Mouse (Mus musculus): Measurements from ENCODE around the gene Rgl1. TPM values are rescaled to one million over a fixed set of nuclear protein-coding genes. Genes with fewer than 3 reads are reported as not detected.

Gene Rgl1
- polyA plus RNA-seq, 1 experiment: 11.9 TPM

DNA sequence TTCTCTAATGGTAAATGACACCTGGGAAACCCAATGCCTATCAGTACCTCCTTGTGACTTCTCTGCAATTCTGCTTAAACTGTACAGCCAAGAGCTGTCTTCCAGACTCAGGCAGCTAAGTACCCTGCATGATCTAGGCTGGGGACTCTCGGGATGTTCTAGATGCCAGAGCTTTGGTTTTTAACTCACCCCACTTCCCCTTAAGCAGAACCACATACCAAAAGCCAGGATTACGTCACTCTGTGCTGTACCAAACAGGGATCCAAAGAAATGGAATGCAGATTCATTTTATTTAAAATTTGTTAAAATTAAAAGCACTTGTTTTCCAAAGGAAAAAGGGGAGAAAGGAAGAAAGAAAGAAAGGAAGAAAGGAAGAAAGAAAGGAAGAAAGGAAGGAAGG lies 4.4 kb downstream of the Rgl1 start:
- Histone ChIP-seq H3K4me3 (ENCODE audit: insufficient read depth, low read length) (no peak overlapping the region), H3K27ac (ENCODE audit: insufficient read depth, low read depth, low read length) (no peak overlapping the region), H3K4me1 (ENCODE audit: control insufficient read depth, insufficient read depth, low read length) (peaks cover 6% of the 10 kb centered on the region)
- TF ChIP-seq POLR2A (IDR thresholded peaks at IDR 0.05; ENCODE audit: borderline replicate concordance, low read depth, low read length) (no peak), CTCF (IDR thresholded peaks at IDR 0.05; ENCODE audit: low read depth, low read length) (no peak)

DNA sequence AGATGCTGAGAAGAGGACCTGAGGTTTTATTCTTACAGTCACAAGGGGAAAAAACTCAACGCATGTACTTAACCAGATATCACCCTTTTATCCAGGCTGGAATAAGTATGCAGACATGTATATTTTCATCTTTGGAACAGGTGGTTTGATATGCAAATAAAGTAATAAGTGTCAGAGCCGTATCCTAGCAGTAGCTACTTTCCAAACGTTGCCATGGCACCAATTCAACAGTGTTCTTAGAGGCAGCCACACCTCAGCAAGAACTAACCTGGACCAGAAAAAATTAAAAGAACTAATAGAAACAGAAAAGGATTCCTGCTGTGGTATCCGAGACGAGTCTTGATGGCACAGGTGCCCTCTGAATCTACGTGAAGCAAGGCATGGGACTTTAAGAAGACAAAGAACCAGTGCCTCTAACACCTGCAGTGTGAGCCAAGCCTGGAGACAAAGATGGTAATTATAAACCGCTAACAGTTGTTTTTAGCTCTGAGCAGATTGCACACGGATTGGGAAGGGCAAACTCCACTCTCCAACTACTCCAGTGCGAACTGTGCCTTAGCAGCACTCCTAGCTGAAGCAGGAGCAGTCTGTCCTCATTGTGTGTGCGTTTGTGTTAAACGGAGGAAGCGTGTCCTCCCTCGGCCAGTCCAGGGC lies 15.7 kb downstream of the Rgl1 start, which contains the start of gene Apobec4:
TSS of gene Apobec4 (plus strand) at position 240 of the 654 bp plus-strand sequence.
- Histone ChIP-seq H3K4me1 (ENCODE audit: control insufficient read depth, insufficient read depth, low read length) (no peaks in the 10 kb centered on the region), H3K27ac (ENCODE audit: insufficient read depth, low read depth, low read length) (no peak within 1 kb of the TSS), H3K4me3 (ENCODE audit: insufficient read depth, low read length) (no peak within 1 kb of the TSS)
- TF ChIP-seq POLR2A (IDR thresholded peaks at IDR 0.05; ENCODE audit: borderline replicate concordance, low read depth, low read length): no peak
- no peak for TF ChIP-seq CTCF (IDR thresholded peaks at IDR 0.05; ENCODE audit: low read depth, low read length)

DNA sequence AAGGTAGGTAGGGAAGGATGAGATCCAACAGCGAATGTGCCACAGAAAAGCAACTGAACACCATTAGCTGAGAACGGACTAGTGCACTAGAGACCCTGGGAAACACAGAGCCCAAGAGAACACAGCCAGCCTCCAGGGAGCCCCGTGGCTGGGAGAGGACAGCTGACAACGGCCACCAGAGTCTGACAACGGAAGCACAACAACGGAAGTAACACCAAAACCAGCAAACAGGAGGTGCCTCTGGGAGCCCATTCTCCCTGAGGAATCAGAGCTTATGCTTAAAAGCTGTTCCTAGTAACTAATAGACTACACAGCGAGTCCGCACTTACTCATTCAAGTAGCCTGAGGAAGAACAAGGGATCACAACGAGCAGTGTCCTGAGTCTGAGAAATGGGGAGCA lies 16.9 kb downstream of the Rgl1 start:
- Histone ChIP-seq H3K27ac (ENCODE audit: insufficient read depth, low read depth, low read length) (no peak overlapping the region), H3K4me1 (ENCODE audit: control insufficient read depth, insufficient read depth, low read length) (no peaks in the 10 kb centered on the region), H3K4me3 (ENCODE audit: insufficient read depth, low read length) (no peak overlapping the region)
- TF ChIP-seq POLR2A (IDR thresholded peaks at IDR 0.05; ENCODE audit: borderline replicate concordance, low read depth, low read length): no peak
- TF ChIP-seq CTCF (IDR thresholded peaks at IDR 0.05; ENCODE audit: low read depth, low read length): no peak

DNA sequence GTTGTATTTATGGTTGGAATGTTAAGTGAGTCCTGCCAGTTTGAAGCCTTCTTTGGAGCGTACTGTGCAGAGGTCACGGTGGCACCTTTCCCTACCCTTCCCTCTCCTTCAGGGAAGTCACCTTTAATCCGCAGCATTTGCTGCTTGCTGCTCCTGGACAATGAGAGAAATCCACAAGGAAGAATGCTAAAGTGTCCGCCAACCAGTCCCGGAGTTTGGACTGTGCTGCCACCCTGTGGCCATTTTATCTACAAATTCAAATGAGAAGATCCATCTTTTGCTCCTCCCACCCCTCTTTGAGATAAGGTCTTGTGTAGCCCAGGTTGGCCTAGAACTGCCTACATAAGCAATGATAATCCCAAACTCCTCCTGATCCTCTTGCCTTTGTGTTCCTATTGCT lies 19.7 kb downstream of the Rgl1 start:
- Histone ChIP-seq H3K4me1 (ENCODE audit: control insufficient read depth, insufficient read depth, low read length) (no peaks in the 10 kb centered on the region), H3K27ac (ENCODE audit: insufficient read depth, low read depth, low read length) (no peak overlapping the region), H3K4me3 (ENCODE audit: insufficient read depth, low read length) (no peak overlapping the region)
- TF ChIP-seq POLR2A (IDR thresholded peaks at IDR 0.05; ENCODE audit: borderline replicate concordance, low read depth, low read length) (no peak), CTCF (IDR thresholded peaks at IDR 0.05; ENCODE audit: low read depth, low read length) (peak; percentile 77)

DNA sequence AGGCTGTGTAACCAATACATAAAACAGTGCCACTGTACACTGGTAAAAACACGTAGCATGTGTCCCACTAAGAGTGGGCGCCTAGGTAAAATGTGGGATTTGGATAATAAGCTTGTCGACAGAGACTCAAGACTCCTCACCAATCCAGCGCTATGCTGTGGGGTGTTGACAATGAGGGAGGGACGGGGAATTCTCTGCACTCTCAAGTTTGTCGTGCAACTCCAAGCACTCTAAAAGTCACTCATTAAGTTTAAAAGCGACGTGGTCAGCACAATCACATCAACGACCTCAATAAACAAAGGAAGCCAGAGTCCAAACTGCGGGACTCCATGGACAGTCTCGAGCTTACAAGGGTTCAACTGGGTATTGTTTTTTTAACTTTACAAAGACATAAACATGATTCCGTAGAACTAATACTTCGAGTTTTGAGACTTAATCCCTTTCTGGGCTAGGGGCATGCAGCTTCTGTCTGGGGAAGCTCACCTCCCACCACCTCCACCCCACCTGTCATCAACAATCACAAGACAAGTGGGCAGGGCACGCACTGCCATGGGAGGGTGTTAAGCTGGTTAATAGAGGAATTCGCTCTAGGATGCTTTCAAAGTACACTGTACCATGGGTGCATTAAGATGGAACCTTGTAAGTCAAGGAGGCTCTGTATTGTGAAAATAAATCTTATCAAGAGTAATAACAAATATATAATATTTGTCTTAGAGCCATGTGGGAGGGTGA lies 22.9 kb downstream of the Rgl1 start:
- Histone ChIP-seq H3K4me3 (ENCODE audit: insufficient read depth, low read length) (no peak overlapping the region), H3K27ac (ENCODE audit: insufficient read depth, low read depth, low read length) (no peak overlapping the region), H3K4me1 (ENCODE audit: control insufficient read depth, insufficient read depth, low read length) (no peaks in the 10 kb centered on the region)
- TF ChIP-seq POLR2A (IDR thresholded peaks at IDR 0.05; ENCODE audit: borderline replicate concordance, low read depth, low read length): no peak
- TF ChIP-seq CTCF (IDR thresholded peaks at IDR 0.05; ENCODE audit: low read depth, low read length): no peak

DNA sequence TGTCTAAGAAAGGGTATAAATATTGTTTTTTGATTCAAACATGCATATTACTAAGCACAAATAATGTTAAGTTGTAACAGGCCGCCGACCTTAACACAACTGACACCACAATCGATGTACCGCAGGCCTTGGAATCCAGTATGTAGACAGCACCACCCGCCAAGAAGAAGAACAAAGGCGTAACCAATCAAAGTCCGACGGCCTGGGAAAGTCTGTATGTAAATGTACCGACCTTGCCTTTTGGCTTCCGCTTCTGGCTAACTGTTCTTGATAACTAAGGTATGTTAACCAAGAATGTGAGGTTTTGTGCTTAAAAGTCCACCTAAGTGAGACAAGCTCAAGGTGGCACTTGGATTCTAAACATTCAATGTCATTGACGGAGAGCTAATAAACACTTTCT lies 26.8 kb downstream of the Rgl1 start:
- no peak for TF ChIP-seq POLR2A (IDR thresholded peaks at IDR 0.05; ENCODE audit: borderline replicate concordance, low read depth, low read length)
- TF ChIP-seq CTCF (IDR thresholded peaks at IDR 0.05; ENCODE audit: low read depth, low read length): no peak
- H3K27ac ChIP-seq (ENCODE audit: insufficient read depth, low read depth, low read length): no peak overlapping the region
- H3K4me1 ChIP-seq (ENCODE audit: control insufficient read depth, insufficient read depth, low read length): no peaks in the 10 kb centered on the region
- no peak overlapping the region for H3K4me3 ChIP-seq (ENCODE audit: insufficient read depth, low read length)

DNA sequence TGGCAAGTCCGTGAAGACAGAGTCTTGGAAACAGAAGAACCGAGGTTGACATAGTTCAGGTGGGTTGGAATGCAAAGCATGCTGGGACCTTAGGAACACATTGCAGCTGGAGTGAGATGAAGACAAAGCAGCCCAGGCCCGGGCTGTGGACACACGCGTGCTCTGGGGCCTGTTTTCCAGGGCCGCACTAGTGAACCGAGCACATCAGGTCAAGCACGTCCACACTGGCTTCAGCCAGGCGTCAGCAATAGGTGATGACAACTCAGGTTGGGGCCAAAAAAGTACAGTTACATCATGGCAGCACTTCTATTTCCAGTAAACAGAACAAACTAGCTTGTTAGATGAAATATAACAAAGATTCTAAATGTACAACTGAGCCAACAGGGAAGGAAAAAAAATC lies 27.4 kb downstream of the Rgl1 start:
- TF ChIP-seq POLR2A (IDR thresholded peaks at IDR 0.05; ENCODE audit: borderline replicate concordance, low read depth, low read length): no peak
- Histone ChIP-seq H3K4me3 (ENCODE audit: insufficient read depth, low read length) (no peak overlapping the region), H3K27ac (ENCODE audit: insufficient read depth, low read depth, low read length) (no peak overlapping the region), H3K4me1 (ENCODE audit: control insufficient read depth, insufficient read depth, low read length) (no peaks in the 10 kb centered on the region)

DNA sequence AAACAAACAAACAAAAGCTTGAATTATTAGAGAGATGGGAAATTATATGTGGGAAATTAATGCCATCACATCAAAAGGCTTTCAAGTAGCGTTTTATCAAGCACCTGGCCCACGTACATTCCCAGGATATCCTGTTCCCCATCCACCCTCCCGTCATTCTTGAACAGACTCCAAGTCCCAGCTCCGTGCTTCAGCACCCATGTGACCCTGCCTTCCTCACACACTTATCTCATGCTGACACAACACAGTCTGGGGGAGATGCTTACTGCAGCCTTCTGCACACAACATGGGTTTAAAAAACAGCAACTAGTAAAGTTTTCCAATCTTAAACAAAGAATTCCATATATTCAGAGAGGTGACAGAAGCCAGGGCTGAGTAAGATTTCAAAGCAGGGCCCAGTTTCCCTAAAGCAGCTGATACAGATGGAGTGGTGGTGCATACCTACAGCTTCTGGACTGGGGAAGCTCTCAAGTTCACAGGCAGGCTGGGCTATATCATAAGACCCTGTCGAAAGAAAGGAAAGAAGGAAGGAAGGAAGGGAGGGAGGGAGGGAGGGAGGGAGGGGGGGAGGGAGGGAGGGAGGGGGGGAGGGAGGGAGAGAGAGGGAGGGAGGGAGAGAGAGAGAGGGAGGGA lies 38.4 kb downstream of the Rgl1 start:
- no peaks in the 10 kb centered on the region; the same call in 1 of the 2 replicates for H3K4me1 ChIP-seq (ENCODE audit: control insufficient read depth, insufficient read depth, low read length)
- no peak overlapping the region for H3K27ac ChIP-seq (ENCODE audit: insufficient read depth, low read depth, low read length)
- H3K4me3 ChIP-seq (ENCODE audit: insufficient read depth, low read length): no peak overlapping the region
- TF ChIP-seq POLR2A (IDR thresholded peaks at IDR 0.05; ENCODE audit: borderline replicate concordance, low read depth, low read length) (no peak), CTCF (IDR thresholded peaks at IDR 0.05; ENCODE audit: low read depth, low read length) (no peak)

DNA sequence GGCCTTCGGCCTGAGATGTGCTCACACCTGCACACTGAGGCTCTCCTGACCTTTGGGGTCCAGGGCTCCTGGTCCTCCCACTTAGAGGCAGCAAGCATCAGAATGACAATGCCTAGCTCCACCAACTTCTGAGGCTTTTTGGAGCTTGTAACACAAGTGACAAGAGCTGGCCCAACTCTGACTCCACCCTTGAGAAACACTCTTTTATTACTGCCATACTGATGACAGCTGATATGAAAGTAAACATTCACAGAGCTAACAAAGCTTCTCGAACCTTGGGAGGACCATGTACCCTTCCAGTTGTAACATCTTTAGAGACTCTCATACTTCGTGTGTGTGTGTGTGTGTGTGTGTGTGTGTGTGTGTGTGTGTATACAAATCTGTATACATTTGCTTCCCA lies 40.1 kb downstream of the Rgl1 start:
- Histone ChIP-seq H3K4me1 (ENCODE audit: control insufficient read depth, insufficient read depth, low read length) (peaks cover 3% of the 10 kb centered on the region), H3K4me3 (ENCODE audit: insufficient read depth, low read length) (no peak overlapping the region), H3K27ac (ENCODE audit: insufficient read depth, low read depth, low read length) (no peak overlapping the region)
- TF ChIP-seq POLR2A (IDR thresholded peaks at IDR 0.05; ENCODE audit: borderline replicate concordance, low read depth, low read length) (no peak), CTCF (IDR thresholded peaks at IDR 0.05; ENCODE audit: low read depth, low read length) (no peak)

DNA sequence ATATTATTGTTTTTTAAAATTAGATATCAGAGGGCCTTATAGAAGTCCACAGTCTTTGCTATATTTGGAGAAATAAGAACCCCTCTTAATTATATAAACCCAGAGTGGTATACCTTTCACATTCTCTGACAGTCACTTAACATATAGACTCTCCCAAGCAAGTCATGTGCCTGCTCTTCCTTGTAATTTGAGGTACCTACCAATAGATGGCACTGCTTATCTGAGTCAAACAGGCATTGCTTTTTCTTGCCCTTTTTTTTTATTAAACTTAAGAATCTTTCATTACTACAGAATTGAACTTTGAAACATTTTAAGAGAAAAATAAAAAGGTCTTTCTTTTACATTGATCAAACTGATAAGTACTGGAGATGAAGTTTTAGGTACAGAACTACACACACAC lies 41.9 kb downstream of the Rgl1 start:
- H3K27ac ChIP-seq (ENCODE audit: insufficient read depth, low read depth, low read length): no peak overlapping the region
- no peak overlapping the region for H3K4me3 ChIP-seq (ENCODE audit: insufficient read depth, low read length)
- TF ChIP-seq CTCF (IDR thresholded peaks at IDR 0.05; ENCODE audit: low read depth, low read length) (no peak), POLR2A (IDR thresholded peaks at IDR 0.05; ENCODE audit: borderline replicate concordance, low read depth, low read length) (no peak)
- H3K4me1 ChIP-seq (ENCODE audit: control insufficient read depth, insufficient read depth, low read length): peaks cover 11% of the 10 kb centered on the region

Measured in bone marrow macrophage, adult 2 months (primary cell).